Mouse (Mus musculus) embryo, embryonic 10 days (tissue): Measurements from ENCODE around the gene Actn4.

ENCODE experiments used
- DNase-seq: peaks from one replicate; pipeline ENCODE4 v3.0.0-alpha.2; 2015; ENCODE audit warnings: low spot score

The Actn4 gene

GRCm38 (mm10) chr7:28961927-28962670 lies at the start of gene Actn4:
Actn4 (minus strand) TSS chr7:28962340.
- peak; percentile 99 for DNase-seq

DNA sequence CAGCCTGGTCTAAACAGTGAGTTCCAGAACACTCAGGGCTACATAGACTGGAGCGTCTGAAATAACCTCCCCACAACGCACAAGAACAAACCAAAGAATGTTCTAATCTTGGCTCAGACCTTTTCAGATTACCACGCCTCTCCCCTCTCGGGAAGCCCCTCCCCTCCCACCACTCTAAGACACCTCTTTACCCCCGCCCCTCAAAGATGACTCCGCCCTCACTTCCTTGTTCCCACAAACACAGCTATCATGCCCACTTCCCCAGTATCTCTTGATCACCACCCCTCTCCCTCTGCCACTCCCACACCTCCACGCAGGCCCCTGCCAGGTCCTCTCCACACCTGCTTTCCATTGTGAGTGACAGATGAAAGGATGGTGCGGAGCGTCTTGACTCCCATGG lies 46.6 kb upstream of the Actn4 start:
- no peak for DNase-seq

GRCm38 (mm10) chr7:29008171-29008570 lies 46.0 kb upstream of the Actn4 start:
- DNase-seq = no peak

DNA sequence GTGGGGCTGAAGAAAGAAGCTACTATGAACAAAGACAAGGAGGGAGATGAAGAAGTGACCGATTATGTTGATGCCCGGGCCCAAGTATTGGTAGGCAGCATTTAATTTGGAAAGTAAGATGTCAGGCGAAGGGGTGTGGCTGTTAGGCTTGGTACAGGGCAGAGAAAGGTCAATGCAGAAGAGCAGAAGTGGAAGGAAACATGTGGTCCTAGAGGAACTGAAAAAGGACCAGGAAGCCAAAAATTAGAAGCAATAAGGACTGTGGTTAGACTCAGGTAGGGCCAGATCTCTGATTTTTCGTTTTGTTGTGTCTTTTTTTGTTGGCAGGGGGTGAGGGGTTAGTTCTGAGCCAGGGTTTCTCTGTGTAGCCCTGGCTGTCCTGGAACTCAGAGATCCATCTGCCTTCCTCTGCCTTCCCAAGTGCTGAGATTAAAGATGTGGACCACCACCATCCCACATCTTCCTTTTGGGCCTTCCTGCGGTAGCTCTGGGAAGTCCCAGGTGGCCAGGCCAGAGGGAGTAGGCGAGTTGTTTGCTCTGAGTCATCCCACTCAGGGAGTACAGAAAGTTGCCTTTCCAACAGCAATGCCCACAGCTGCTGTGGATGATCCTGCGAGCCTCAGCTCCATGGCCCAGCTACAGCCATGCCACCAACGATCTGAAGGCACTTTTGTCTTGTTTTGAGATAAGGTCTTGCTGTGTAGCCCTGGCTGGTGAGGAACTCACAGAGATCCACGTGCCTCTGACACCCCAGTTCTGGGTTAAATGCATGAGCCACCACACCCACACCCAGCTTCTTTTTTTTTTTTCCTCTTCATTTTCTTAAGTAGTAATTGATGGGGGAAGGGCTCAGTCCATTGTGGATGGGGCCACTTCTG lies 45.3 kb upstream of the Actn4 start:
- DNase-seq = no peak

- peak; percentile 89 for DNase-seq
Measured at GRCm38 (mm10) chr7:29000651-29001605, 38.8 kb upstream of the Actn4 start.

- no peak for DNase-seq
Measured at GRCm38 (mm10) chr7:28993402-28993801, 31.3 kb upstream of the Actn4 start.

- no peak for DNase-seq
Measured at GRCm38 (mm10) chr7:28992997-28993396, 30.9 kb upstream of the Actn4 start.

DNA sequence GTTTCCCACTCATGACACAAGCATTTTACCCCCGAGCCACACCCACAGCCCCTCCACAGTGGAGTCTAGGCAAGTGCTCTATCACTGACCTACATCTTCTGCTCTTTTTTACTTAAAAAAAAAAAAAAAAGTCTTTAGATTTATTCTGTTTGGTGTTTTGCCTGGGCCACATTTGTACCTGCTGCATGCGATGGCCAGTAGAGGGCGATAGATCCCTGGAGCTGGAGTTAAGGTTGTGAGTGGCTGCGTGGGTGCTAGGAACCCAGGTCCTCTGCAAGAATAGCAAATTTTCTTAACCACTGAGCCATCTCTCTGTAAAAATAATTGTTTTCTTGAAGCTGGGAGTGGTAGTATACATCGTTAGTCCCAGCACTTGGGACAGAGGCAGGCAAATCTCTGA lies 29.5 kb upstream of the Actn4 start:
- DNase-seq = no peak

DNA sequence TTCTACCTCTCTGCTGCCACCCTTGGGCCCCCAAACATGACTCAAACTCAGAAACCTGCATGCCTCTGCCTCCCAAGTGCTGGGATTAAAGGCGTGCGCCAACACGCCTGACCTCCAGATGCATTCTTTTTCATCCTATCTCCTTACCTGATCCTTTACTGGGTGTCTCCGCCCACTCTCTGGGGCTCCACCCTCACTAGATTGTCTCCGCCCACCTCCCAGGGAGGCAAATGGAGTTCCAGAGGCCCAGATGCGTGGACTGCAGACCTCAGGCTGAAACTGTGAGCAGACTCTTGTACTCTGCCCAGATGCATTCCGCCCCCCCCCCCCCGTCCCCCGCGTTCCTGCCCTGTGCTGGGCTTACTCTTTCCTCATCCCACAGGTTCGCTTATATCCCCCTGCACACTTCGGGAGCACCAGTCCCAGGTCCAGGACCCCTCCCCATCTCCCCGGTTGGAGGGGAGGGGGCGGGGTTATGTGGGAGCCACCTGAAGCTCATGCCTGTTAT lies 28.7 kb upstream of the Actn4 start:
- no peak for DNase-seq

- no peak for DNase-seq
Measured at GRCm38 (mm10) chr7:28985207-28985606, 23.1 kb upstream of the Actn4 start.

DNA sequence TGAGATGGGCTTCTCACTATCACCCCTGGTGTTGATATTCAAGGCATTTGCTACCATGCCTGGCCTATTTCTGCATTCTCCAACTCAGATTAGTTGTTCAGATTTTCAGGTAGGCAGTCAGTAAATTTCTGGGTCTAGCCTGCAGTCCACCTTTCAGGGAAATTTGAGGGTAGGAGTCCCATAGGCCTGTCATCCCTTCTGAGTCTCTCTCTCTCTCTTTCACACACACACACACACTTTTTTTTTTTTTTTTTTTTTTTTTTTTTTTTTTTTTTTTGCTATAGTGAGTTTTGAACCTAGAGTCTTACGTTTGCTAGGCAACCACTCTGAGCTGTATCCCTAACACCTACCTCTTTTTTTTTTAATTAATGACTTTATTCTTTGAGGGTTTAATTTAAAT lies 22.3 kb upstream of the Actn4 start:
- no peak for DNase-seq

- no peak for DNase-seq
Measured at GRCm38 (mm10) chr7:28983849-28984248, 21.7 kb upstream of the Actn4 start.

DNA sequence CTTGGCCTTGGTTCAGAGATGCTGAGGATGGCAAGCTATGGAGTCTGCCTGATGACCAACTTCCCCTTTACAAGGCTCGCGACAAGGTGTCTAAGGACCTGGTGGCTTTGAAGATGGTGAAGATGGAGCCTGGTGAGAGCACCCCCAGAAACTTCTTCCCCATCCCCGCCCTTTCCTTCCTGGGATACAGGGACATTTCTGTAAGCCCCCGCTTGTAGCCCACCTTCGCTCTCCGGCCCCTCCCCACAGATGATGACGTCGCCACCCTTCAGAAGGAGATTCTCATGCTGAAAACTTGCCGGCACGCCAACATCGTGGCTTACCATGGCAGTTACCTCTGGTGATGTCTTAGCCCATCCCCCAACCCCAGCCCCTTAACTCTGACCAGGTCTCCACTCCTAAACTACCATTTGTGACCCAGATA lies 21.0 kb upstream of the Actn4 start:
- DNase-seq = no peak

- DNase-seq = peak; percentile 33
Measured at GRCm38 (mm10) chr7:28982274-28983013, 20.3 kb upstream of the Actn4 start.

DNA sequence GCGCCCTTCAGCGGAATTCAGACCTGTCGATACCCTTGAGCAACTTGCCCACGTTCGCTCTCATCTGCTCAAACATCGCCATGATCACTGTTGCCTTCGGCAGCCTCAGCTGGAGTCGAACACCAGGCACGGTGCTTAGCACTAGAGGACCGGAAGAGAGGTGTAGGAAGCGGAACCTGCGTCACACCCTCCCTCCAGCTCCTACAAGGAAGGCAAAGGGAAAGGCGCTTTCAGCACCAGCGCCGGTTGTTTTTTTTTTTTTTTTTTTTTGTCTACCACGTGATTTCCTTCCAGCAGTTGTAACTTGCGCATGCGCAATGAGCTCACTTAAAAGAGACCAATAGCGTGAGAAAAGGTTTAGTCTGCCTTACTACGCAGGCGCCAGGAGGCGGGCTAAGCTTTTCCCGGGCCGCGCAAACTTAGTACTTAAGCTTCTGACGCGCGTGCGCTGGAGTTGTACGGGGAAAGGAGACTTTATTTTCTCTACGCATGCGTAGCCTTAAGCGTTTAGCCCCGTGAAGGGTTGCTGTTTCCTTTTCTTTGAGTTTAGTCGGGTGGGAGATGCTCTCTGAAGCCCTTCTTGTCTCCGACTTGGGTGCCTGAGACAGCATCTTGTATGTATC lies 19.6 kb upstream of the Actn4 start, which contains the start of the genes Eif3k and Map4k1:
Gene Eif3k (minus strand): TSS at position 214 of the 623 bp plus-strand sequence.
Gene Map4k1 (plus strand): TSS at position 400 of the 623 bp plus-strand sequence.
- DNase-seq = peak; percentile 100

DNA sequence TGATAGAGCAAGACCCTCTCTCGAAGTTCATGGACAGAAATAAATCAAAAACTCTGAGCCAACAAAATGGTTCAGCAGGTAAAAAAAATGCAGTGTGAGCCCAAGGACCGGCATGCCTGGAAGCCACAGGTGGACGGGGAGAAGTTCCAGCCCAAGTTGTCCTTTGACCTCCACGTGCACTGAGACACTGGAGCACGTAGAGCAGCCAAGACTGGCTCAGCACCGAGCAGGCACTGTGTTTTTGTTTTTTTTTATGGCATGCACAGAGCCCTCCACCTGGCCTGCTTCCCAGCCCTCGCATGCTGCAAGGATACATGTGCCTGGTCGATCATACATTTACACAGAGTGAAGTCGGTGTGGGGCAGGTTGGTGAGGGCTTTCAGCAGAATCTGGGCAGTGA lies 15.4 kb upstream of the Actn4 start:
- no peak for DNase-seq

GRCm38 (mm10) chr7:28973025-28973424 lies 10.9 kb upstream of the Actn4 start:
- DNase-seq = peak; percentile 30

- peak; percentile 85 for DNase-seq
Measured at GRCm38 (mm10) chr7:28972542-28972985, 10.4 kb upstream of the Actn4 start.

DNA sequence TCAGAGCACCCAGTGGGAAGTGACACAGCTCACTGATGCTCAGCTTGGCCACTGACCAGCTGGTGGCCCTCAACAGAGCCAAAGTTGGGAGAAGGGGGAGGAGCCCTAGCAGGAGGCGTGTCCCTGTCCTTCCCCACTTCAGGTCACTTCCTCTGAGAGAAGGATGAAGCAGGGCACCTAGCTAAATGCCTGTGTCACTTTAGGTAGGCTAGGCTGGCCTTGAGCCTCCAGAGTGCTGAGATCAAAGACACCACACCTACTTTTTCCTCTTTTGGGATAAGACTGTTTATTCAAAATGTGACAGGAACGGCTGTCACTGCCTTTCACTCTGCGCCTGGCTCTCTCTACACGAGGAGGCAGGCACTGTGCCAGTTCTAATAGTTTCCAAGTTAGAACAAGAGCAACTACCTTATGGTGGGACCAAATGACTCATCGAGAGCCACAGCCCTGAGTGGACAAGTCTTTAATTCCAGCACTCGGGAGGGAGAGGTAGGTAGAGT lies 9.7 kb upstream of the Actn4 start:
- DNase-seq = no peak

DNA sequence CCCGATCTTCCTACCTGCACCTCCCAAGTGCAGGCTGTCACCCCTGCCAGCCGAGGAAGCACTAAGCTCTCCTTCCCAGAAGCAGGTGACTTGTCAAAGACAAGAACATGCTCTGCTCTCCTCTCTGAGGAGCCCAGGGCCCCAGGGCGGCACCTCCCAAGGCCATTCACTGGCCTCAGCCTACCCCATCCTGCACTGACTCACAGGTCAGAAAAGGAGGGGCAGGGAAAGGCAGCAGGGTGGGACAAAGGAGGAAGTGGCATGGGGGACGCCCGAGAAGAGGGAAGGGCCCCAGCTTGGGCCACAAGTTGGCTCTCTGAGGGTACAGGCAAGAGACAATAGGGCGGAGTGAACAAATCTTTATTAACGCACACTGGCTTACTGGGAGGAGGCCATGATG lies 8.9 kb upstream of the Actn4 start:
- no peak for DNase-seq
